Mouse (Mus musculus) spleen, postnatal 36 days (tissue): ENCODE results near the gene Pttg1ip.
A peak's percentile ranks its signal among the peaks of the same experiment; 100 is the strongest.

Experiments used
- DNase-seq, 2 experiments: peaks; one replicate each; pipeline ENCODE4 v3.0.0; 2022; ENCODE audit warnings: low spot score in 2 of 2, mixed read lengths in 1 of 2

The Pttg1ip gene

DNA sequence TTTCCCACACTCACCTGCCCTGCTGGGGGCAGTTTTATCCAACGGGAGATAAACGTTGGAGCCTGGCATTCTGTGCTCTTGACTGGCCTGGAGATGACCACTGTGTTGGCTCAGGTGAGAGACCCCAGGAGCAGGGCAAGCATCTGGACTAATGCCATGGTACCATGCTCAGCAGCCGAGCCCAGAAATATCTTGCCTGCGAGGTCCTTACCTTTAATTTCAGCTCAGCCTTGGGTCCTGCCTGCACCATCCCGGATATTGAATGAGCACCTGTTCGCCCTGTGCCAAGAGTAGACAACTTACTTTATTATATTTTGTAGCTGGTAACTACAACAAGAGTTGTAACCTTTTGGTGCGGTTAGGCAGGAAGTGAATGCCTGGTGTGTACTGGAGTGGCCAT is 25.3 kb downstream of the Pttg1ip start:
- peak; percentile 30 to 36 for DNase-seq

DNA sequence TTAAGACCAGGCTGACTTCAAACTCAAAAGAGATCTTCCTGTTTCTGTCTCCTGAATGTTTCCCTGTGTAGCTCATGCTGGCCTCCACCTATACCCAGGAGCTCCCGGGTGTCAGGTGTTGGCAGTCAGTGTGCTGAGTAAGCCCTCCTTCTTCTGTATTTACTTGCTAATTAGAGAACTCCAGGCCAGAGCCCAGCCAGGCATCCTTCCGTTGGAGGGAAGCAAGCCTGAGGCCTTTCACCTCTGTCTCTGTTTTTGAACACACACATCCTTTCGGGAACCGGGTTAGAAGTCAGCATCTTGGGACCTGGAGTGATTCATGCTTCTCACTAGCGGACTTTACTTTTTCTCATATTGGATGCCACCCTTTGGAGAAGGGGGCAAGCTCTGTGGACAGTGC is 25.9 kb downstream of the Pttg1ip start:
- DNase-seq, result no peak

DNA sequence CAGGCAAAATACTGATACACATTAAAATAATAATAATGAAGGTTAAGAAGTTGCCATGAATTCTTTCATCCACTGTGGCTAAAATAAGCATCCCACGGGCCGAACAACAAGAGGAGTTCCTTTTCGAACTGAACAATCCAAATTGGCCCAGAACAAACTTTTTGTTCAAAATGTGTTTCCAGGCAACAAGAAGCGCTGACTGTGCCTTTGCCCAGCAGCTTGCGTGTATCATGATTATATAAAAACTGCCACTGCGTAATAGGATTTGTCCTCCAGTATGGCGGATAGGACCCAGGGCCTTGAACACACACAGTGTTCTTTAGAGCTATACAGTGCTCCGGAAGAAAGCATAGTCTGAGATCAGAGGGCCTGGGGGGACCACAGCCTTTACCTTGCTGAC is 27.1 kb downstream of the Pttg1ip start:
- no peak for DNase-seq

- DNase-seq, result no peak
Observed at GRCm38 (mm10) chr10:77610221-77610961, 28.9 kb downstream of the Pttg1ip start.

- DNase-seq, result peak in 1 of 2 experiments; percentile 33
Observed at GRCm38 (mm10) chr10:77613409-77613808, 31.9 kb downstream of the Pttg1ip start.

DNA sequence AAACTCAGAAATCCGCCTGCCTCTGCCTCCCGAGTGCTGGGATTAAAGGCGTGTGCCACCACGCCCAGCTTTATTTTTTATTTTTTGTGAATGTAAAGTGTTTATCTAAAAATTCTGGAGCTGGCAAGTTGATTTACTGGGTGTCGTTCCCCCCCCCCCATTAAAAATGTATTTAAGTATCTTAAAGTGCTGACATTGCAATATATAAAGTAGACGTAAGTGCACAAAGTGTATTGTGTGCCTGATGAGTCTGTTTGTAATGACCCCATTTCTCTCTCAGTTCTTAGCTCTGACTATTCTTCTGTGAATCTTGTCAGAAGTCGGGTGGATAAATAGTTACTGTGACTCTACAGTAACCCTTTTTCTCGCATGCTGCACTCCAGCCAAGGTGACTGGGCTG is 34.1 kb downstream of the Pttg1ip start:
- DNase-seq, result no peak

GRCm38 (mm10) chr10:77616166-77616565 is 34.6 kb downstream of the Pttg1ip start:
- DNase-seq, result no peak

GRCm38 (mm10) chr10:77616926-77617325 is 35.4 kb downstream of the Pttg1ip start:
- DNase-seq, result no peak

- no peak for DNase-seq
Observed at GRCm38 (mm10) chr10:77621546-77621945, 40.0 kb downstream of the Pttg1ip start.

GRCm38 (mm10) chr10:77622055-77622988 is 40.8 kb downstream of the Pttg1ip start, which contains the start of gene Ube2g2:
Ube2g2 (plus strand) TSS chr10:77622275.
- peak; percentile 90 to 93 for DNase-seq

DNA sequence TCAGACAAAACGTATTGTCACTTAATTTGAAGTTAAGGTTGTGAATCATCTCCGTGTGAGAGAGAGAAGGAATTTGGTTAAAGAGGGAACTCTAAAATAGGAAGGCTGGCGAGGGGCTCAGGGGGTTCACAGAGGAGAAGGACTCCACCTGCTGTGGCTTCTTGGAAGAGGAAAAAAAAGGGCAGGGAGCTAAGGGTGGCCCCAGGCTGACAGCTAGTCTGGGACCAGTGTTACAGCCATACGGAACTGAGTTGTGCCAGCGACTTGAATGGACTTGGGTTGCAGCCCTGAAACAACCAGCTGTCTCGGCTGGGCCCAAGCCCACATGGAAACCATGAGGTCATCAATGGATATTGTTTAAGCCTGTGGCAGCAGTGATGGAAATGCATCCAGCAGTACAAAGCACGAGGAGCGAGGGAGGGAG is 41.6 kb downstream of the Pttg1ip start:
- no peak for DNase-seq

- no peak for DNase-seq
Observed at GRCm38 (mm10) chr10:77623639-77624400, 42.3 kb downstream of the Pttg1ip start.

GRCm38 (mm10) chr10:77624570-77624995 is 43.1 kb downstream of the Pttg1ip start:
- no peak for DNase-seq

GRCm38 (mm10) chr10:77626036-77626435 is 44.5 kb downstream of the Pttg1ip start:
- no peak for DNase-seq

DNA sequence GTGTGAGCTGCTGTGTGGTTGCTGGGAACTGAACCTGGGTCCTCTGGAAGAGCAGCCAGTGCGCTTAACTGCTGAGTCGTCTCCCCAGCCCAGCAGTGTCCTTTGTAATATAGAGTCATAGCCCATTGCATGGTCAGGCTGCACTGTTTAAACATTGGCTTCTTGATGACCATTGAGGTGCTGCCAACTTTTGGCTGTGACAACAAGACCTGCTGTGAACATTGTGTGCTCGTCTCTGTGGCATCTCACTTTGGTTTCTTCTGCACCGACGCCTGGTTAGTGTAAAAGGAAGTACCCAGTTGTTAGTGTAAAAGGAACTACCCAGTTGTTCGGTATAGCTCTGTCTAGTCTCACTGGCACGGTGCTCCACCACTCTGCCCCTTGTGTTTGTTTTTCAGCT is 45.1 kb downstream of the Pttg1ip start:
- no peak for DNase-seq

DNA sequence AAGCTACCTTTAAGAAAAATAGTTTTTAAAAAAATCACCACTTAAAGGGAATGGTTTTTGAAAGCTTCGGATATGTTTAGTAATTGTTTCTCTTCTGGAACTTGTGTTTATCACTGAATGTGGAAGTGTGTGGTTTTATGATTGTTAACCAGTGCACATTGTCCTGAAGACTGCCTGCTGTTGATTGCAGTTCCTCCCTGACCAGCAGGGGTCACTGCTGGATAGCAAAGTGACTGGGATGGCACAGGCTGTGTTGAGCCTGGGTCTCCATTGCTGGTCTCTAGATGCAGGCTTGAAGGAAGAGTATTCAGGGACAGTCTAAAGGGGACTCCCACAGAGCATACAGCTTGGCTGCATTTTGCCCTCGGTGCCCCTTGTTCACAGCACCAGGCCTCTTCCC is 46.0 kb downstream of the Pttg1ip start:
- peak; percentile 74 to 83 for DNase-seq

GRCm38 (mm10) chr10:77629163-77629562 is 47.6 kb downstream of the Pttg1ip start:
- DNase-seq, result no peak

GRCm38 (mm10) chr10:77629970-77630369 is 48.5 kb downstream of the Pttg1ip start:
- DNase-seq, result no peak

GRCm38 (mm10) chr10:77634016-77634415 is 52.5 kb downstream of the Pttg1ip start:
- peak; percentile 40 to 46 for DNase-seq

DNA sequence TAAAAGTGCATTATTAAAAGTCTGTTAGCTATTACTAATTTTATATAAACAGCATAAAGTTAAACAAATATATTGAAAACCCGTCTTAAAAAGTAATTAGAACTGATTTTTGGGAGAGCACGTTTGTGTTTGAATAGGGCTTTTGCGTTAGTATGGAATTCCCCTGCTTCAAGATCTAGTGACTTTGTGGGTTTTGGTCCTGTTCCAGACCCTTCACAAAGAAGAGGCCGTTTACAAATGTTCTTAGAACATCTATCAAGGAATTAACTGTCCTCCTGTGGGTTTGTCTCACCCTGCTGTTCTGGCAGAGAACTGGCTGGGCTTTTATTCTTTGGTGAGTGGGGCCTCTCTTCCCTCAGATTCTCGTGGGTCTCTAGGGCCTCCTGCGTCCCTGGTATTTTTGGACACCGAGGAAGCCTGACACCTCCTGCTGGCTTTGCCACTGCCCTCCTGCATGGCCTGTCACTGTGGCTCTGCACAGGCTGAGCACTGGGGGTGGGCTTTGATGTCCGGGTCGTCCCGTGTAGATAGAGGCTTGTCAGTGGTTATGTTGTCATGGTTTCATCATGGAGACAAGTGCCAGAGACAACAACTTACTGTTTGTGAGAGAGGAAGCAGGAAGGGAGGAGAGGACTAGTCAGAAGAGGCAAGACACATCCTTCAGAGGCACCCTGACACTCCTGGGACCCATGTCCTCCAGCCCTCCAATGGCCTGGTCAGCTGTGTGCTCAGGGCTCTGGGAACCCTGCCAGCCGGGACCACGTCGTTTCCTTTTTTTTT is 53.1 kb downstream of the Pttg1ip start:
- no peak for DNase-seq
